Mouse (Mus musculus) ES-Bruce4 (cell line): ENCODE results near the gene Sec14l1.

Experiments
- CTCF ChIP-seq: IDR thresholded peaks from one replicate; pipeline ENCODE4 v1.8.1; 2011; ENCODE audit warnings: low read depth, low read length
- EP300 ChIP-seq: IDR thresholded peaks from 2 replicates; pipeline ENCODE4 v1.6.1; 2011; ENCODE audit warnings: low read depth, low read length; ENCODE audit not compliant: insufficient read depth
- POLR2A ChIP-seq: IDR thresholded peaks from one replicate; pipeline ENCODE4 v1.8.1; 2011; ENCODE audit warnings: low read length; ENCODE audit not compliant: insufficient read depth

- TF ChIP-seq CTCF: no peak
- no peak for TF ChIP-seq EP300
- no peak for TF ChIP-seq POLR2A
These were observed 11.4 kb upstream of the Sec14l1 start for GRCm38 (mm10) chr11:117103523-117103922.
